Mouse (Mus musculus) forebrain, embryonic 15.5 days (tissue): ENCODE data around the gene Fdxr. TPM values are rescaled to one million over a fixed set of nuclear protein-coding genes. Genes with fewer than 3 reads are reported as not detected.

Source experiments
- ATAC-seq: fragments of 200-750 bp; cut with Nextera tagmentation; replicated peaks from 2 replicates; pipeline ENCODE4 v1.8.0; 2017; ENCODE audit warnings: mild to moderate bottlenecking, moderate TSS enrichment, moderate library complexity
- H3K27ac ChIP-seq: fragments of 300-500 bp; sonication (generic); replicated peaks from 2 replicates; pipeline ENCODE4 v1.5.1; 2015; ENCODE audit warnings: mild to moderate bottlenecking, inconsistent platforms
- H3K27me3 ChIP-seq: fragments of 300-500 bp; sonication (generic); 2 replicates; pipeline ENCODE4 v1.6.1; 2015; ENCODE audit warnings: inconsistent platforms
- H3K36me3 ChIP-seq: fragments of 300-500 bp; sonication (generic); 2 replicates; pipeline ENCODE4 v1.6.1; 2015; ENCODE audit warnings: mild to moderate bottlenecking, inconsistent platforms
- H3K4me1 ChIP-seq: fragments of 300-500 bp; sonication (generic); 2 replicates; pipeline ENCODE4 v1.6.1; 2015; ENCODE audit warnings: inconsistent platforms
- H3K4me2 ChIP-seq: fragments of 300-500 bp; sonication (generic); replicated peaks from 2 replicates; pipeline ENCODE4 v1.6.1; 2015; ENCODE audit warnings: mild to moderate bottlenecking, inconsistent platforms
- H3K4me3 ChIP-seq: fragments of 300-500 bp; sonication (generic); 2 replicates; pipeline ENCODE4 v1.5.1; 2015; ENCODE audit warnings: mild to moderate bottlenecking, inconsistent platforms
- H3K9ac ChIP-seq: fragments of 300-500 bp; sonication (generic); replicated peaks from 2 replicates; pipeline ENCODE4 v1.6.1; 2015; ENCODE audit warnings: mild to moderate bottlenecking, inconsistent platforms
- H3K9me3 ChIP-seq: fragments of 300-500 bp; sonication (generic); 2 replicates; pipeline ENCODE4 v1.6.1; 2016; ENCODE audit warnings: inconsistent platforms
- WGBS: fragments of 180-500 bp; shearing (Covaris S2); methylation state at CpG from one replicate; pipeline ENCODE4 v1.1.7; 2015; ENCODE audit warnings: mixed read lengths; 5-methylcytosine and 5-hydroxymethylcytosine counted together
- polyA plus RNA-seq: library from polyadenylated mRNA; unstranded; fragments of >200 nt; fragmentation: Nextera tagmentation; extraction: Ambion mirVana; gene quantifications from 2 replicates; pipeline ENCODE4 v1.2.1, GENCODE M21; 2015

Gene Fdxr
- 23.9 and 24.0 TPM in 2 replicates for polyA plus RNA-seq

- Histone ChIP-seq H3K4me2 (peak within 1 kb of the TSS; percentile 82), H3K9ac (peak within 1 kb of the TSS; percentile 75), H3K4me1 (peaks cover 26% of the 10 kb centered on the region), H3K27me3 (no peaks in the 10 kb centered on the region), H3K27ac (peak within 1 kb of the TSS; percentile 91), H3K9me3 (no peaks in the 10 kb centered on the region), H3K36me3 (no peaks in the 10 kb centered on the region), H3K4me3 (peak within 1 kb of the TSS; percentile 72)
- under 1% methylated on average over 42 of the region's 42 CpGs for WGBS
- ATAC-seq, result peak; percentile 97
These were observed at the start of gene Fdxr for GRCm38 (mm10) chr11:115276780-115277603. Fdxr (minus strand) TSS chr11:115277050.

- Histone ChIP-seq H3K4me1 (peaks cover 27% of the 10 kb centered on the region), H3K27me3 (peaks cover 61% of the 10 kb centered on the region), H3K4me3 (no peak overlapping the region), H3K9ac (no peak overlapping the region), H3K27ac (no peak overlapping the region), H3K9me3 (no peaks in the 10 kb centered on the region), H3K36me3 (no peaks in the 10 kb centered on the region), H3K4me2 (no peak overlapping the region)
- 18% methylated on average over 32 of the region's 32 CpGs for WGBS
- ATAC-seq, result 0 out of 2 replicates have a peak, but pooled peaks have one; percentile 26
These were observed 46.5 kb upstream of the Fdxr start for GRCm38 (mm10) chr11:115323354-115323753.

GRCm38 (mm10) chr11:115321906-115322693, 45.2 kb upstream of the Fdxr start, which contains the start of gene Ush1g:
Ush1g (minus strand) TSS chr11:115322041.
- H3K27ac ChIP-seq, result no peak within 1 kb of the TSS
- no peaks in the 10 kb centered on the region for H3K9me3 ChIP-seq
- H3K4me2 ChIP-seq, result peak within 1 kb of the TSS; percentile 10; the same call in 1 of the 2 replicates
- no peak within 1 kb of the TSS for H3K9ac ChIP-seq
- WGBS, result 3% methylated on average over 35 of the region's 35 CpGs
- peaks cover 32% of the 10 kb centered on the region for H3K4me1 ChIP-seq
- H3K27me3 ChIP-seq, result peaks cover 73% of the 10 kb centered on the region
- peak within 1 kb of the TSS; percentile 12; the same call in 1 of the 2 replicates for H3K4me3 ChIP-seq
- H3K36me3 ChIP-seq, result no peaks in the 10 kb centered on the region
- ATAC-seq, result no peak

GRCm38 (mm10) chr11:115319704-115320383, 43.0 kb upstream of the Fdxr start:
- Histone ChIP-seq H3K9ac (no peak overlapping the region), H3K4me1 (peaks cover 32% of the 10 kb centered on the region), H3K4me2 (no peak overlapping the region), H3K9me3 (no peaks in the 10 kb centered on the region), H3K4me3 (no peak overlapping the region), H3K27ac (no peak overlapping the region), H3K36me3 (no peaks in the 10 kb centered on the region), H3K27me3 (peaks cover 89% of the 10 kb centered on the region)
- no peak for ATAC-seq
- WGBS, result 4% methylated on average over 18 of the region's 18 CpGs

GRCm38 (mm10) chr11:115318245-115319027, 41.6 kb upstream of the Fdxr start:
- H3K4me1 ChIP-seq, result peaks cover 31% of the 10 kb centered on the region
- 5% methylated on average over 63 of the region's 63 CpGs for WGBS
- H3K9ac ChIP-seq, result no peak overlapping the region
- no peak overlapping the region for H3K27ac ChIP-seq
- peaks cover 92% of the 10 kb centered on the region for H3K27me3 ChIP-seq
- no peak overlapping the region; the same call in 1 of the 2 replicates for H3K4me3 ChIP-seq
- no peak for ATAC-seq
- H3K36me3 ChIP-seq, result no peaks in the 10 kb centered on the region
- H3K9me3 ChIP-seq, result no peaks in the 10 kb centered on the region
- peak overlapping the region; percentile 5; the same call in 1 of the 2 replicates for H3K4me2 ChIP-seq

- peaks cover 22% of the 10 kb centered on the region for H3K4me1 ChIP-seq
- ATAC-seq, result no peak
- WGBS, result 58% methylated on average over 7 of the region's 7 CpGs
- H3K27ac ChIP-seq, result no peak overlapping the region
- H3K27me3 ChIP-seq, result peaks cover 80% of the 10 kb centered on the region
- H3K36me3 ChIP-seq, result no peaks in the 10 kb centered on the region
- H3K9ac ChIP-seq, result no peak overlapping the region
- H3K9me3 ChIP-seq, result no peaks in the 10 kb centered on the region
- no peak overlapping the region for H3K4me2 ChIP-seq
- H3K4me3 ChIP-seq, result no peak overlapping the region
These were observed 40.4 kb upstream of the Fdxr start for GRCm38 (mm10) chr11:115317204-115317603.

GRCm38 (mm10) chr11:115314249-115314648, 37.4 kb upstream of the Fdxr start:
- no peak for ATAC-seq
- Histone ChIP-seq H3K4me2 (no peak overlapping the region), H3K9me3 (no peaks in the 10 kb centered on the region), H3K9ac (no peak overlapping the region), H3K4me1 (peaks cover 11% of the 10 kb centered on the region), H3K27ac (no peak overlapping the region), H3K36me3 (no peaks in the 10 kb centered on the region), H3K27me3 (peaks cover 53% of the 10 kb centered on the region), H3K4me3 (no peak overlapping the region)
- 51% methylated on average over 2 of the region's 2 CpGs for WGBS

- 92% methylated on average over 1 of the region's 1 CpGs for WGBS
These were observed 31.9 kb upstream of the Fdxr start for GRCm38 (mm10) chr11:115308781-115309180.

GRCm38 (mm10) chr11:115306863-115307262, 30.0 kb upstream of the Fdxr start, which contains the start of gene Otop2:
Otop2 (plus strand) TSS chr11:115307163.
- H3K4me3 ChIP-seq, result no peak within 1 kb of the TSS
- H3K9me3 ChIP-seq, result no peaks in the 10 kb centered on the region
- 18% methylated on average over 8 of the region's 8 CpGs for WGBS
- H3K27ac ChIP-seq, result no peak within 1 kb of the TSS
- H3K4me2 ChIP-seq, result no peak within 1 kb of the TSS
- no peak for ATAC-seq
- no peak within 1 kb of the TSS for H3K9ac ChIP-seq
- H3K4me1 ChIP-seq, result no peaks in the 10 kb centered on the region
- no peaks in the 10 kb centered on the region for H3K36me3 ChIP-seq
- no peaks in the 10 kb centered on the region for H3K27me3 ChIP-seq

More at GRCm38 (mm10) chr11:115308781-115309180, 31.9 kb upstream of the Fdxr start:
- Histone ChIP-seq H3K4me2 (no peak overlapping the region), H3K4me1 (no peaks in the 10 kb centered on the region), H3K27ac (no peak overlapping the region), H3K27me3 (no peaks in the 10 kb centered on the region), H3K4me3 (no peak overlapping the region), H3K9ac (no peak overlapping the region), H3K9me3 (no peaks in the 10 kb centered on the region), H3K36me3 (no peaks in the 10 kb centered on the region)
- ATAC-seq, result no peak

- no peak overlapping the region for H3K4me3 ChIP-seq
- H3K27ac ChIP-seq, result no peak overlapping the region
- 85% methylated on average over 8 of the region's 8 CpGs for WGBS
- H3K4me2 ChIP-seq, result no peak overlapping the region
- H3K9ac ChIP-seq, result no peak overlapping the region
- no peak for ATAC-seq
- no peaks in the 10 kb centered on the region for H3K36me3 ChIP-seq
- H3K4me1 ChIP-seq, result no peaks in the 10 kb centered on the region
- H3K27me3 ChIP-seq, result no peaks in the 10 kb centered on the region
- no peaks in the 10 kb centered on the region for H3K9me3 ChIP-seq
These were observed 26.3 kb upstream of the Fdxr start for GRCm38 (mm10) chr11:115303167-115303566.

GRCm38 (mm10) chr11:115301351-115301750, 24.5 kb upstream of the Fdxr start:
- no peaks in the 10 kb centered on the region for H3K36me3 ChIP-seq
- no peak overlapping the region for H3K27ac ChIP-seq
- H3K4me1 ChIP-seq, result peaks cover 8% of the 10 kb centered on the region
- H3K4me3 ChIP-seq, result no peak overlapping the region
- no peak for ATAC-seq
- H3K4me2 ChIP-seq, result no peak overlapping the region
- no peaks in the 10 kb centered on the region for H3K9me3 ChIP-seq
- H3K9ac ChIP-seq, result no peak overlapping the region
- H3K27me3 ChIP-seq, result no peaks in the 10 kb centered on the region
- 85% methylated on average over 2 of the region's 2 CpGs for WGBS
